Mouse (Mus musculus) intestine, postnatal 0 days (tissue): Measurements from ENCODE around the gene Hoxa11. TPM values are rescaled to one million over a fixed set of nuclear protein-coding genes. Genes with fewer than 3 reads are reported as not detected.

ENCODE experiments used
- ATAC-seq: fragments of 200-750 bp; cut with Nextera tagmentation; 2 replicates; pipeline ENCODE4 v1.8.0; 2017; ENCODE audit warnings: mild to moderate bottlenecking, moderate TSS enrichment, moderate library complexity
- H3K27ac ChIP-seq: fragments of 300-500 bp; sonication (generic); 2 replicates; pipeline ENCODE4 v1.5.1; 2014; ENCODE audit warnings: mild to moderate bottlenecking, low read depth, low read length, moderate library complexity
- H3K27me3 ChIP-seq: fragments of 300-500 bp; sonication (generic); replicated peaks from 2 replicates; pipeline ENCODE4 v1.6.1; 2014; ENCODE audit warnings: low read length, mixed read lengths; ENCODE audit not compliant: control insufficient read depth, insufficient read depth
- H3K36me3 ChIP-seq: fragments of 300-500 bp; sonication (generic); 2 replicates; pipeline ENCODE4 v1.6.1; 2014; ENCODE audit warnings: mild to moderate bottlenecking, moderate library complexity; ENCODE audit not compliant: control insufficient read depth, insufficient read depth
- H3K4me1 ChIP-seq: fragments of 300-500 bp; sonication (generic); replicated peaks from 2 replicates; pipeline ENCODE4 v1.6.1; 2014; ENCODE audit warnings: antibody characterized with exemption, low read length, mixed read lengths; ENCODE audit not compliant: control insufficient read depth, insufficient read depth
- H3K4me2 ChIP-seq: fragments of 300-500 bp; sonication (generic); replicated peaks from 2 replicates; pipeline ENCODE4 v1.6.1; 2014; ENCODE audit warnings: low read depth, mild to moderate bottlenecking, moderate library complexity
- H3K4me3 ChIP-seq: fragments of 300-500 bp; sonication (generic); 2 replicates; pipeline ENCODE4 v1.5.1; 2014; ENCODE audit warnings: low read depth, low read length
- H3K9ac ChIP-seq: fragments of 300-500 bp; sonication (generic); 2 replicates; pipeline ENCODE4 v1.6.1; 2014; ENCODE audit warnings: mild to moderate bottlenecking, low read depth, low read length
- H3K9me3 ChIP-seq: fragments of 300-500 bp; sonication (generic); 2 replicates; pipeline ENCODE4 v1.6.1; 2016; ENCODE audit warnings: mixed run types; ENCODE audit not compliant: control insufficient read depth
- CTCF ChIP-seq: sonication (generic); IDR thresholded peaks from 2 replicates; pipeline ENCODE4 v1.5.1; 2016; ENCODE audit warnings: low read depth, mild to moderate bottlenecking, control low read depth, antibody characterized with exemption, moderate library complexity
- WGBS: fragments of 180-500 bp; shearing (Covaris S2); extraction: QIAGEN DNeasy Blood & Tissue Kit; methylation state at CpG from one replicate; pipeline ENCODE4 v1.1.7; 2014; 5-methylcytosine and 5-hydroxymethylcytosine counted together
- polyA plus RNA-seq: library from polyadenylated mRNA; unstranded; fragments of >200 nt; fragmentation: Nextera tagmentation; extraction: Ambion mirVana; gene quantifications from 2 replicates; pipeline ENCODE4 v1.2.1, GENCODE M21; 2015

The Hoxa11 gene
- polyA plus RNA-seq, 1 experiment from 2014 or later = 1.1 TPM

- TF ChIP-seq CTCF = no peak
- peak overlapping the region; percentile 28 for H3K4me2 ChIP-seq
- no peak overlapping the region for H3K27ac ChIP-seq
- H3K9ac ChIP-seq = no peak overlapping the region
- H3K4me1 ChIP-seq = no peaks in the 10 kb centered on the region
- H3K27me3 ChIP-seq = peaks cover 93% of the 10 kb centered on the region
- no peaks in the 10 kb centered on the region for H3K36me3 ChIP-seq
- WGBS = 2% methylated on average over 59 of the region's 59 CpGs
- H3K9me3 ChIP-seq = no peaks in the 10 kb centered on the region
- 0 out of 2 replicates have a peak, but pooled peaks have one; percentile 16 for ATAC-seq
- H3K4me3 ChIP-seq = peak overlapping the region; percentile 3; the same call in 1 of the 2 replicates
These were observed 8.2 kb upstream of the Hoxa11 start for GRCm38 (mm10) chr6:52253511-52254500.

GRCm38 (mm10) chr6:52252775-52253376 lies 7.3 kb upstream of the Hoxa11 start:
- no peak overlapping the region for H3K27ac ChIP-seq
- no peak for ATAC-seq
- H3K4me3 ChIP-seq = peak overlapping the region; percentile 1; the same call in 1 of the 2 replicates
- 3% methylated on average over 35 of the region's 35 CpGs for WGBS
- no peaks in the 10 kb centered on the region for H3K4me1 ChIP-seq
- H3K36me3 ChIP-seq = no peaks in the 10 kb centered on the region
- H3K9ac ChIP-seq = no peak overlapping the region
- no peak for TF ChIP-seq CTCF
- H3K9me3 ChIP-seq = no peaks in the 10 kb centered on the region
- H3K27me3 ChIP-seq = peaks cover 93% of the 10 kb centered on the region
- H3K4me2 ChIP-seq = peak overlapping the region; percentile 28; the same call in 1 of the 2 replicates

GRCm38 (mm10) chr6:52252016-52252774 lies 6.6 kb upstream of the Hoxa11 start:
- H3K4me2 ChIP-seq = 0 out of 2 replicates have a peak overlapping the region, but pooled peaks have one; percentile 28

GRCm38 (mm10) chr6:52251177-52251879 lies 5.7 kb upstream of the Hoxa11 start:
- H3K36me3 ChIP-seq = no peaks in the 10 kb centered on the region
- no peak for ATAC-seq
- H3K9me3 ChIP-seq = no peaks in the 10 kb centered on the region
- H3K27ac ChIP-seq = no peak overlapping the region
- peaks cover 98% of the 10 kb centered on the region for H3K27me3 ChIP-seq
- H3K4me2 ChIP-seq = no peak overlapping the region
- 12% methylated on average over 7 of the region's 7 CpGs for WGBS
- H3K4me3 ChIP-seq = no peak overlapping the region
- no peak for TF ChIP-seq CTCF
- H3K9ac ChIP-seq = no peak overlapping the region
- H3K4me1 ChIP-seq = no peaks in the 10 kb centered on the region

More at GRCm38 (mm10) chr6:52252016-52252774, 6.6 kb upstream of the Hoxa11 start:
- no peak for ATAC-seq
- no peak overlapping the region for H3K27ac ChIP-seq
- H3K4me1 ChIP-seq = no peaks in the 10 kb centered on the region
- H3K36me3 ChIP-seq = no peaks in the 10 kb centered on the region
- no peak for TF ChIP-seq CTCF
- H3K9me3 ChIP-seq = no peaks in the 10 kb centered on the region
- 3% methylated on average over 24 of the region's 24 CpGs for WGBS
- no peak overlapping the region for H3K9ac ChIP-seq
- H3K4me3 ChIP-seq = peak overlapping the region; percentile 1; the same call in 1 of the 2 replicates
- peaks cover 94% of the 10 kb centered on the region for H3K27me3 ChIP-seq

- H3K4me3 ChIP-seq = no peak overlapping the region
- 3% methylated on average over 4 of the region's 4 CpGs for WGBS
- H3K27ac ChIP-seq = no peak overlapping the region
- no peak overlapping the region for H3K4me2 ChIP-seq
- no peaks in the 10 kb centered on the region for H3K4me1 ChIP-seq
- no peak overlapping the region for H3K9ac ChIP-seq
- no peaks in the 10 kb centered on the region for H3K9me3 ChIP-seq
- no peak for TF ChIP-seq CTCF
- no peak for ATAC-seq
- H3K27me3 ChIP-seq = peaks cover 98% of the 10 kb centered on the region
- H3K36me3 ChIP-seq = no peaks in the 10 kb centered on the region
These were observed 4.2 kb upstream of the Hoxa11 start for GRCm38 (mm10) chr6:52249826-52250225.
